28 mouse cellular contexts compared by ENCODE assay signal in genomic region chr19:58865224-58865623, GRCm38 (mm10).
DNase-seq lines count a peak whose midpoint lies in the region; ATAC-seq lines count a peak whose summit lies in the region.
"Had no signal": no experiment of that assay in that cellular context is flagged by ENCODE, and none has a peak within 500 bp of the region (broad histone marks: within the 10 kb centered on the region; RNA-seq: fewer than 3 reads in every experiment).

No protein-coding gene starts in this region.

- 49% methylated on average over 5 of the region's 5 CpGs for WGBS in kidney, embryonic 14.5 days
- 40% methylated on average over 5 of the region's 5 CpGs for WGBS in forebrain, embryonic 13.5 days
- 43% methylated on average over 5 of the region's 5 CpGs for WGBS in embryonic facial prominence, embryonic 10.5 days

- H3K36me3 ChIP-seq in kidney, embryonic 14.5 days (ENCODE audit: control insufficient read depth, insufficient read depth, low read length), result no peaks in the 10 kb centered on the region
- H3K36me3 ChIP-seq in forebrain, embryonic 13.5 days (ENCODE audit: poor library complexity, severe bottlenecking), result no peaks in the 10 kb centered on the region
- no peaks in the 10 kb centered on the region for H3K36me3 ChIP-seq in embryonic facial prominence, embryonic 10.5 days (replicated peaks)
- H3K36me3 ChIP-seq: embryonic facial prominence, embryonic 12.5 days; intestine, embryonic 15.5 days; limb, embryonic 12.5 days; liver, embryonic 15.5 days; midbrain, embryonic 10.5 days; neural tube, embryonic 13.5 days; stomach, embryonic 15.5 days had no signal

- H3K27ac ChIP-seq in kidney, embryonic 14.5 days (ENCODE audit: low read depth, low read length), result no peak overlapping the region
- no peak overlapping the region for H3K27ac ChIP-seq in forebrain, embryonic 13.5 days
- H3K27ac ChIP-seq in embryonic facial prominence, embryonic 10.5 days (replicated peaks), result no peak overlapping the region
- H3K27ac ChIP-seq: embryonic facial prominence, embryonic 12.5 days; intestine, embryonic 15.5 days; limb, embryonic 12.5 days; liver, embryonic 15.5 days; midbrain, embryonic 10.5 days; neural tube, embryonic 13.5 days; stomach, embryonic 15.5 days had no signal

- no peak for ATAC-seq in kidney, embryonic 14.5 days (ENCODE audit: low FRiP score, low TSS enrichment)
- ATAC-seq in forebrain, embryonic 13.5 days, result no peak
- ATAC-seq: forebrain, embryonic 16.5 days; hindbrain, embryonic 16.5 days; intestine, embryonic 15.5 days; midbrain, embryonic 16.5 days had no signal

- H3K9ac ChIP-seq in kidney, embryonic 14.5 days (ENCODE audit: low read depth, low read length), result no peak overlapping the region
- H3K9ac ChIP-seq in forebrain, embryonic 13.5 days, result no peak overlapping the region
- H3K9ac ChIP-seq: embryonic facial prominence, embryonic 12.5 days; intestine, embryonic 15.5 days; limb, embryonic 12.5 days; liver, embryonic 15.5 days; lung, embryonic 14.5 days; neural tube, embryonic 13.5 days; stomach, embryonic 15.5 days had no signal

- H3K27me3 ChIP-seq in kidney, embryonic 14.5 days (ENCODE audit: control insufficient read depth, insufficient read depth, low read length), result no peaks in the 10 kb centered on the region
- H3K27me3 ChIP-seq in forebrain, embryonic 13.5 days, result peaks cover 9% of the 10 kb centered on the region
- peaks cover 26% of the 10 kb centered on the region for H3K27me3 ChIP-seq in embryonic facial prominence, embryonic 10.5 days (replicated peaks; ENCODE audit: low read depth, poor library complexity, severe bottlenecking)
- H3K27me3 ChIP-seq: embryonic facial prominence, embryonic 12.5 days; intestine, embryonic 15.5 days; neural tube, embryonic 13.5 days; stomach, embryonic 15.5 days had no signal

- H3K4me1 ChIP-seq in kidney, embryonic 14.5 days (ENCODE audit: control insufficient read depth, insufficient read depth, low read length), result peaks cover 3% of the 10 kb centered on the region; the same call in 1 of the 2 replicates
- peaks cover 11% of the 10 kb centered on the region for H3K4me1 ChIP-seq in forebrain, embryonic 13.5 days
- peaks cover 33% of the 10 kb centered on the region for H3K4me1 ChIP-seq in embryonic facial prominence, embryonic 10.5 days

- peak; percentile 59 for DNase-seq in CD4-positive, CD25-positive, alpha-beta regulatory T cell, adult 2 months (ENCODE audit: low read depth, low spot score)
- DNase-seq in T-cell, adult 2 months (ENCODE audit: low spot score), result peak; percentile 23
- DNase-seq in thymus, postnatal 0 days (ENCODE audit: low spot score), result peak; percentile 10
- DNase-seq in thymus, postnatal 4 days, result peak; percentile 65
- no peak for DNase-seq in embryonic facial prominence, embryonic 10.5 days (ENCODE audit: low spot score)
- DNase-seq: adrenal gland, adult 8-10 months; cerebellum, adult 8-10 months; cerebellum, postnatal 36 days; gastrocnemius, postnatal 10 days; heart, postnatal 14 days; kidney, adult 8-10 months; kidney, postnatal 10 days; layer of hippocampus, adult 9-11 months; lung, embryonic 14.5 days; right cerebral cortex, postnatal 4 days had no signal

- no peak overlapping the region for H3K4me3 ChIP-seq in kidney, embryonic 14.5 days (ENCODE audit: low read length)
- no peak overlapping the region for H3K4me3 ChIP-seq in forebrain, embryonic 13.5 days
- no peak overlapping the region for H3K4me3 ChIP-seq in embryonic facial prominence, embryonic 10.5 days
- H3K4me3 ChIP-seq: embryonic facial prominence, embryonic 12.5 days; intestine, embryonic 15.5 days; limb, embryonic 12.5 days; liver, embryonic 15.5 days; midbrain, embryonic 10.5 days; myocyte; neural tube, embryonic 13.5 days; stomach, embryonic 15.5 days had no signal

- no peak overlapping the region for H3K4me2 ChIP-seq in kidney, embryonic 14.5 days (replicated peaks; ENCODE audit: low read depth, low read length)
- no peak overlapping the region for H3K4me2 ChIP-seq in forebrain, embryonic 13.5 days
- H3K4me2 ChIP-seq: embryonic facial prominence, embryonic 12.5 days; intestine, embryonic 15.5 days; limb, embryonic 12.5 days; liver, embryonic 15.5 days; lung, embryonic 14.5 days; neural tube, embryonic 13.5 days; stomach, embryonic 15.5 days had no signal

- H3K9me3 ChIP-seq in kidney, embryonic 14.5 days (ENCODE audit: control insufficient read depth, low read length), result no peaks in the 10 kb centered on the region
- peaks cover 4% of the 10 kb centered on the region; the same call in 1 of the 2 replicates for H3K9me3 ChIP-seq in forebrain, embryonic 13.5 days (replicated peaks)
- H3K9me3 ChIP-seq in embryonic facial prominence, embryonic 10.5 days, result no peaks in the 10 kb centered on the region
- H3K9me3 ChIP-seq: intestine, embryonic 15.5 days; liver, embryonic 15.5 days; neural tube, embryonic 13.5 days; stomach, embryonic 15.5 days had no signal
